Mouse (Mus musculus): ENCODE data around the gene Zfp697.
"Not testable (repeated sequence)": the region's sequence is repeated elsewhere in the genome, so short reads cannot be mapped to it uniquely, and the experiment has no call there.

The Zfp697 gene

GRCm38 (mm10) chr3:98497401-98497800 lies 115.1 kb downstream of the Zfp697 start:
- not testable (repeated sequence) for DNase-seq (ENCODE audit: low spot score in 2 of 2)

- DNase-seq (ENCODE audit: low spot score in 2 of 2) = not testable (repeated sequence)
Observed at GRCm38 (mm10) chr3:98507229-98507628, 125.0 kb downstream of the Zfp697 start.

GRCm38 (mm10) chr3:98510414-98510813 lies 128.2 kb downstream of the Zfp697 start, which contains the start of gene Hsd3b4:
TSS of gene Hsd3b4 (minus strand) at chr3:98510514.
- not testable (repeated sequence) for DNase-seq (ENCODE audit: low spot score in 2 of 2)

DNA sequence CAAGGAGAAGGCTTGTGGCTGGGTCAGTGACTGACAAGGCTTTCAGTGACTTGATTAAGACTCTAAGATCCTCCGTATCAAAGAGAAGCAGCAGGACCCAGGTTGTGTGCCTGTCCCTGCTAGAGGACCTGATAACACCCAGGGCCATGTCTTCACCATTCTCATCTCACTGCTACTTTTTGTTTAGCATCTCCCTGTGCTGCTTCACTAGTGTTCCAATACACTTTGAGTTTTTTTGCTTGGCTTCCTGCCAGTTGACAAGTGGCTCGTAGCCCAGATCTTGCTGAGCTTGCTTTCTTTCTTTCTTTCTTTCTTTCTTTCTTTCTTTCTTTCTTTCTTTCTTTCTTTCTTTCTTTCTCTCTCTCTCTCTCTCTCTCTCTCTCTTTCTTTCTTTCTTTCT lies 140.5 kb downstream of the Zfp697 start:
- not testable (repeated sequence) for DNase-seq (ENCODE audit: low spot score in 2 of 2)

GRCm38 (mm10) chr3:98524552-98524951 lies 142.3 kb downstream of the Zfp697 start:
- not testable (repeated sequence) for DNase-seq (ENCODE audit: low spot score in 2 of 2)

DNA sequence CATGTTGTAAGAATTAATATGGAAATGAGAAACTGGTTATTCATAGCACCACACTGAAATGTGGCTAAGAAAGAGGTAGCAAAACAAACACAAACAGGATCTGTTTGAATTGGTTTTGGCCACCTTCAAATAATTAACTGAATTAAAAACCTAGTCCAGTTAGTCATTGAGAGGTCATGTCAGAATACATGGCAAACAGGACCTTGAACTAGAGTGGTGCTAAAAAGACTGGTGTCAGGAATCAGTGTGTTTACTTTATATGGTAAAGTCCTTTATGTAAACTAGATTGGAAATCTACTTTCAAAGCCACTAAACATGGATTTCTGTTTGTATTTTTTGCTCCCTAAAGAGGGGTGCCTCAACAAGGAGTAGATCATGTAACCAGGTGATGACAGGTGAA lies 142.7 kb downstream of the Zfp697 start:
- not testable (repeated sequence) for DNase-seq (ENCODE audit: low spot score in 2 of 2)

- DNase-seq (ENCODE audit: low spot score in 2 of 2) = not testable (repeated sequence)
Observed at GRCm38 (mm10) chr3:98547641-98548040, 165.4 kb downstream of the Zfp697 start.

GRCm38 (mm10) chr3:98548495-98548894 lies 166.2 kb downstream of the Zfp697 start:
- DNase-seq (ENCODE audit: low spot score in 2 of 2) = not testable (repeated sequence)

DNA sequence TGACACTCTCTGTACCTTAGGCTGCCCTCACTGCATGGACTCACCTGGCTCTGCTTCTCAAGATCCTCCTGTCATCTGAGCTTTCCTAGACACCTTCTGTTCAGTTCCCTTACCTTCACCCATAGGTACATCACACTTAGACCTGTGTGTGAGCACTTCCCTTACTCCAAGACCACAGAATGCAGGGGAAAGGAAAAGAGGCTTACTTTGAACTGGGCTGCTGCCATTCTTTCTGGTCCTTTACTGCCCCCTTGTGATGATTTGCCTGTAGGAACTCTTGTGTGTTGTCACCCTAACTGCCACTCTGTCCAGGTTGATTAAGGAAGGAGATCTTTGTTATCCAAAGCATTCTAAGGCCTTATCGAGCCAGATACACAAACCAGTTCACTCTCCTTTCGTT lies 168.0 kb downstream of the Zfp697 start:
- DNase-seq (ENCODE audit: low spot score in 2 of 2) = not testable (repeated sequence)

- DNase-seq (ENCODE audit: low spot score in 2 of 2) = not testable (repeated sequence)
Observed at GRCm38 (mm10) chr3:98550832-98551231, 168.6 kb downstream of the Zfp697 start.

DNA sequence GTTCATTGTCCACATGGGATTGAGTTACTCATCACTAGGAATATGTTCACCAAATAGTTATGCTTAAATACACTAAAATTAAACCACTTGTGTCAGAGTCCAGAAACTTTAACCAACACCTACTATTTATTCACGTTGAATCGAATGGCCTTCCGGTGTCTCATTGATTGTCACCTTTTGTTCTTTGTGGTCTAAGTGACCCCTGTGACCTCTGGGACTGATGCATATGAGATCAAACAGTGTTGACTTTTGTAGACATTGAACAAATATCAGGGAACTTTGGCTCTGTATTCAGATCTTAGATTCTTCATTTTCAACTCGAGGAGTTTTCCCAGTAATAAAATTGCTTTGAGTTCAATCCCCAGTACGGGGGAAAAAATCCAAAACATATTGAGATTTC lies 178.4 kb downstream of the Zfp697 start:
- DNase-seq (ENCODE audit: low spot score in 2 of 2) = not testable (repeated sequence)

DNA sequence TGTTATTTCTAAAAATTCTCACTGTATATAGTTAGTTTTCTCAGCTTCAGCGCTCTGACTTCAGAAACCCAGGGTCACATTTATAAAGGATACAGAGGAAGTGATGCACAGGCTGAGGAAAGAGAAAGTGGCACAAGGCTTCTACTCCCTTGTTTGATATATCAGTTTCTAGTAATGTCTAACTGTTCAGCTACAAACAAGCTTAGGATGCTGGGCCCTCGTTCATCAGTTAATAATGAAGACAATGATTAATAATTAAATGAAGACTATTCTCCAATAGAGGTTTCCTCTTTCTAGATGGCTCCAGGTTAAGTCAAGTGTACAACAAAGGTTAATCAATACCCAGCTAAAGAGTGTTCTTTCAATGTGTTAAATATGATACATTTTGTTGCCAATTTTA lies 181.6 kb downstream of the Zfp697 start:
- not testable (repeated sequence) for DNase-seq (ENCODE audit: low spot score in 2 of 2)

GRCm38 (mm10) chr3:98564894-98565293 lies 182.6 kb downstream of the Zfp697 start:
- not testable (repeated sequence) for DNase-seq (ENCODE audit: low spot score in 2 of 2)

DNA sequence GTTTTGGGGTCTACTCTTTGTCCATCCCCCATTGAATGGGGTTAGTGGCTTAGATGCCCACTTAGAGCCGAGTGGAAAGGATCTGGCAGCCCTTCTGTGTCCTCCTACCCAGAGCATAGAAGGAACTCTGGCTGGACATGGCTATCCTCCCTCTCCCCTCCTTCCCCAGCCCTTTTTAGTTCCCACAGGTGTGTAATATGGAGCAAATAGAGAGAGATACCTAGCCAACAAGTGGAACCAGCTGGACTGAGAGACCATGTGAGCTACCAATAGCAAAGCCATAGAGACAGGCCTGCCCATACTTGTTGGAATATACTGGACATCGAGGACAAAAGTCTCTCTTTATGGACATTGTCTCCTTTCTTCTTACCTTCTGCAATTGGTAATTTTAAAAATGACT lies 185.5 kb downstream of the Zfp697 start:
- DNase-seq (ENCODE audit: low spot score in 2 of 2) = not testable (repeated sequence)

DNA sequence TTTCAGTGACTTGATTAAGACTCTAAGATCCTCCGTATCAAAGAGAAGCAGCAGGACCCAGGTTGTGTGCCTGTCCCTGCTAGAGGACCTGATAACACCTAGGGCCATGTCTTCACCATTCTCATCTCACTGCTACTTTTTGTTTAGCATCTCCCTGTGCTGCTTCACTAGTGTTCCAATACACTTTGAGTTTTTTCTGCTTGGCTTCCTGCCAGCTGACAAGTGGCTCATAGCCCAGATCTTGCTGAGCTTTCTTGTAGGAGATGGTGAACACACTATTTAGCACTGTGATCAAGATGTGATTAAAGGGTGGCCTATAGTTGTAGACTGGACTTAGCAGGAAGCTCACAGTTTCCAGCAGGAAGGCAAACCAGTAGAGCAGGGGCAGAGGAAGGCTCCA lies 198.8 kb downstream of the Zfp697 start:
- peak; percentile 82 to 86 for DNase-seq (ENCODE audit: low spot score in 2 of 2)

DNA sequence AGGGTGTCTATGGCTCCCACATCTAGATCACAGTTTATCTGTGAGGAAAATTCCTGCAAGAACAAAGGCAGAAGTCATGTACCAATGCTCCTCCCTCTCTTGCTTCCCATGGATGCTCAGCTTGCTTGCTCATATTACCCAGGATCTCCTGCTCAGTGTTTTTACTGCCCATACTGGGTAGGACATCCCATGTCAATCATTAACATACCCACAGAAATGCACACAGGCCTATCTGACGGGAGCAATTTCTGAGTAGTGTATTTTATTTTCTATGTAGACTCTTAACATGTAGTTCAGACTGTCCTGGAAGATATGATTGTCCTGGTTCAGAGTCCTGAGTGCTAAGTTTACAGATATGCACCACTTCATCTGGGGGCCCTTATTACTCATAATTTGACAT lies 199.9 kb downstream of the Zfp697 start:
- not testable (repeated sequence) for DNase-seq (ENCODE audit: low spot score in 2 of 2)

DNA sequence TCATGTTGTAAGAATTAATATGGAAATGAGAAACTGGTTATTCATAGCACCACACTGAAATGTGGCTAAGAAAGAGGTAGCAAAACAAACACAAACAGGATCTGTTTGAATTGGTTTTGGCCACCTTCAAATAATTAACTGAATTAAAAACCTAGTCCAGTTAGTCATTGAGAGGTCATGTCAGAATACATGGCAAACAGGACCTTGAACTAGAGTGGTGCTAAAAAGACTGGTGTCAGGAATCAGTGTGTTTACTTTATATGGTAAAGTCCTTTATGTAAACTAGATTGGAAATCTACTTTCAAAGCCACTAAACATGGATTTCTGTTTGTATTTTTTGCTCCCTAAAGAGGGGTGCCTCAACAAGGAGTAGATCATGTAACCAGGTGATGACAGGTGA lies 200.4 kb downstream of the Zfp697 start:
- not testable (repeated sequence) for DNase-seq (ENCODE audit: low spot score in 2 of 2)

- DNase-seq (ENCODE audit: low spot score in 2 of 2) = no peak
Observed at GRCm38 (mm10) chr3:98587721-98588120, 205.5 kb downstream of the Zfp697 start.

GRCm38 (mm10) chr3:98588707-98589106 lies 206.4 kb downstream of the Zfp697 start, which contains the start of gene Gm10681:
TSS of gene Gm10681 (minus strand) at chr3:98588807.
- no peak for DNase-seq (ENCODE audit: low spot score in 2 of 2)

- DNase-seq (ENCODE audit: low spot score in 2 of 2) = not testable (repeated sequence)
Observed at GRCm38 (mm10) chr3:98613540-98613939, 231.3 kb downstream of the Zfp697 start.

DNA sequence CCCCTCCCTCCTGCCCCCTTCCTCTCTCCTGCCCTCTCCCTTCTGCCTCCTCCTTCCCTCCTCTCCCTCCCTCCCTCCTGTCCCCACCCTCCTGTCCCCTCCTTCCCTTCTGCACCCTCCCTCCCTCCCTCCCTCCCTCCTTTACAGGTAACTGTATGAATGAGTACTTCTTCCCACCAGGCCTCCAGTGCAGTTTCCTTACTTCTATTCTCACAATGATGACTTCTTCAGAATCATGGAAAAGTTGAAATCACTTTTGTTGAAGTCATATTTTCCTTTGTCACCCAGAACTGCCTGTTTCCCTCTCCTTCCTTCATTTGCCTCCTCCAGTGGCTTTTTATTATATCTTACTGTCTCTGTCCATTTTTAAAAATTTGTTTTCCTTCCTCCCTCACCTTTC lies 231.7 kb downstream of the Zfp697 start:
- DNase-seq (ENCODE audit: low spot score in 2 of 2) = no peak

DNA sequence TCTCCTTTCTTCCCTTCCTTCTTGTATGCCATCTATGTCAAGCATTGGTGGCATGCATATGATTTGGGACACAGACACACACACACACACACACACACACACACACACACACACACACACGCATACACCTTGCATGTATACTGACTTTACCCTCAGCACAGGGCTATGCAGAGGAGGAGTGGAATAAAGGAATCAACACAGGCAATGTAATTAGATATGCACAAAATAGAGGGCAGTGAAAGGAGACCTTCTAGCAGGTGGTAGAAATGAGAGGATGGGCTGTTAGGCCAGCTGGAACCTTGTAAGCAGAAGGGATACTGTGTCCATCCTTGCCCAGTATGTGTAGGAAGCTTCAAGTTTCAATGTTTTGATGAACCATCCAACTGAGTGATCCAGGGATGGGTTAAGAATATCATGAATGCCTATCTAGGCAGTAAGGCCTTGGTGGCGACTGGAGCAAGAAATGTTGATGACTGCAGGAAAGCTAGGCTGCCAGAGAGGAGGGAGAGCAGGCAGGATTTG lies 232.2 kb downstream of the Zfp697 start:
- DNase-seq (ENCODE audit: low spot score in 2 of 2) = not testable (repeated sequence)

DNA sequence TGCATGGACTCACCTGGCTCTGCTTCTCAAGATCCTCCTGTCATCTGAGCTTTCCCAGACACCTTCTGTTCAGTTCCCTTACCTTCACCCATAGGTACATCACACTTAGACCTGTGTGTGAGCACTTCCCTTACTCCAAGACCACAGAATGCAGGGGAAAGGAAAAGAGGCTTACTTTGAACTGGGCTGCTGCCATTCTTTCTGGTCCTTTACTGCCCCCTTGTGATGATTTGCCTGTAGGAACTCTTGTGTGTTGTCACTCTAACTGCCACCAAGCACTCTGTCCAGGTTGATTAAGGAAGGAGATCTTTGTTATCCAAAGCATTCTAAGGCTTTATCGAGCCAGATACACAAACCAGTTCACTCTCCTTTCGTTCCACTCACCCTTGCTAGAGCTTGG lies 234.0 kb downstream of the Zfp697 start:
- DNase-seq (ENCODE audit: low spot score in 2 of 2) = peak in 1 of 2 experiments; percentile 2

- DNase-seq (ENCODE audit: low spot score in 2 of 2) = not testable (repeated sequence)
Observed at GRCm38 (mm10) chr3:98616786-98617185, 234.5 kb downstream of the Zfp697 start.
